Mouse (Mus musculus) liver, adult 2 months (tissue): ENCODE measurements around the gene Gm12169. TPM values are rescaled to one million over a fixed set of nuclear protein-coding genes. Genes with fewer than 3 reads are reported as not detected.

ENCODE experiments used
- DNase-seq: peaks from one replicate; pipeline ENCODE4 v3.0.0-alpha.2; 2011; ENCODE audit warnings: low read depth, low spot score; ENCODE audit errors: extremely low read depth
- H3K27ac ChIP-seq: fragments of 200-500 bp; replicated peaks from 2 replicates; pipeline ENCODE4 v1.5.1; 2012; ENCODE audit warnings: low read depth, mild to moderate bottlenecking, control low read depth, inconsistent platforms, low read length; ENCODE audit not compliant: insufficient read depth
- H3K27me3 ChIP-seq: fragments of 200-500 bp; 2 replicates; pipeline ENCODE4 v1.6.1; 2012; ENCODE audit warnings: mild to moderate bottlenecking, moderate library complexity, low read length, inconsistent platforms; ENCODE audit not compliant: control insufficient read depth, insufficient read depth
- H3K36me3 ChIP-seq: fragments of 200-500 bp; 2 replicates; pipeline ENCODE4 v1.6.1; 2012; ENCODE audit warnings: low read length, inconsistent platforms; ENCODE audit not compliant: control insufficient read depth, insufficient read depth
- H3K4me1 ChIP-seq: fragments of 200-500 bp; 2 replicates; pipeline ENCODE4 v1.6.1; 2011; ENCODE audit warnings: low read length; ENCODE audit not compliant: control insufficient read depth, insufficient read depth
- H3K4me3 ChIP-seq: fragments of 200-500 bp; 2 replicates; pipeline ENCODE4 v1.5.1; 2011; ENCODE audit warnings: low read depth, mild to moderate bottlenecking, control low read depth, low read length, moderate library complexity; ENCODE audit not compliant: insufficient read depth
- H3K79me2 ChIP-seq: fragments of 200-500 bp; 2 replicates; pipeline ENCODE4 v1.6.1; 2012; ENCODE audit warnings: inconsistent platforms, mild to moderate bottlenecking, low read length, moderate library complexity; ENCODE audit not compliant: control insufficient read depth, insufficient read depth
- H3K9ac ChIP-seq: fragments of 200-500 bp; 2 replicates; pipeline ENCODE4 v1.6.1; 2012; ENCODE audit warnings: low read depth, mild to moderate bottlenecking, control low read depth, inconsistent platforms, low read length
- CTCF ChIP-seq: fragments of 200-500 bp; IDR thresholded peaks from 2 replicates; pipeline ENCODE4 v1.5.1; 2011; ENCODE audit warnings: low read depth, low read length, control low read depth
- POLR2A ChIP-seq: fragments of 200-500 bp; IDR thresholded peaks from 2 replicates; pipeline ENCODE4 v1.6.1; 2011; ENCODE audit warnings: low read length, control low read depth; ENCODE audit not compliant: insufficient read depth; ENCODE audit errors: extremely low read depth
- WGBS: fragments of 180-500 bp; shearing (Covaris S2); methylation state at CpG from one replicate; pipeline ENCODE4 v1.1.7; 2018; 5-methylcytosine and 5-hydroxymethylcytosine counted together
- polyA plus RNA-seq: library from polyadenylated mRNA; depleted of rRNA; stranded (reverse); fragments of >200 nt; gene quantifications from 2 replicates; pipeline ENCODE4 v1.2.3, GENCODE M21; 2012; rRNA removed
- total RNA-seq: library from RNA; depleted of rRNA; stranded (reverse); fragments of >200 nt; gene quantifications from 2 replicates; pipeline ENCODE4 v1.2.3, GENCODE M21; 2014; rRNA removed

Gene Gm12169
- total and polyA plus RNA-seq, 2 experiments, result not detected

- no peak for TF ChIP-seq POLR2A
- no peak for TF ChIP-seq CTCF
- Histone ChIP-seq H3K27me3 (no peaks in the 10 kb centered on the region), H3K79me2 (no peaks in the 10 kb centered on the region), H3K4me1 (peaks cover 7% of the 10 kb centered on the region), H3K27ac (no peak overlapping the region), H3K36me3 (no peaks in the 10 kb centered on the region), H3K9ac (no peak overlapping the region), H3K4me3 (no peak overlapping the region)
- WGBS, result 91% methylated on average over 1 of the region's 1 CpGs
- DNase-seq, result no peak
These were observed 45.1 kb downstream of the Gm12169 start for GRCm38 (mm10) chr11:46569107-46569506.

- Histone ChIP-seq H3K4me3 (no peak within 1 kb of the TSS), H3K27ac (no peak within 1 kb of the TSS), H3K79me2 (no peaks in the 10 kb centered on the region), H3K36me3 (no peaks in the 10 kb centered on the region), H3K9ac (no peak within 1 kb of the TSS), H3K4me1 (no peaks in the 10 kb centered on the region), H3K27me3 (no peaks in the 10 kb centered on the region)
- TF ChIP-seq POLR2A (no peak), CTCF (no peak)
- no peak for DNase-seq
- 75% methylated on average over 1 of the region's 1 CpGs for WGBS
These were observed 47.3 kb downstream of the Gm12169 start, which contains the start of gene BC053393 for GRCm38 (mm10) chr11:46571327-46571726. TSS of gene BC053393 (plus strand) at chr11:46571536.

GRCm38 (mm10) chr11:46578771-46579281, 54.8 kb downstream of the Gm12169 start:
- Histone ChIP-seq H3K27ac (no peak overlapping the region), H3K36me3 (no peaks in the 10 kb centered on the region), H3K4me3 (no peak overlapping the region), H3K9ac (no peak overlapping the region), H3K27me3 (no peaks in the 10 kb centered on the region), H3K4me1 (peaks cover 30% of the 10 kb centered on the region), H3K79me2 (no peaks in the 10 kb centered on the region)
- no peak for TF ChIP-seq CTCF
- no peak for TF ChIP-seq POLR2A
- peak; percentile 65 for DNase-seq
- WGBS, result 33% methylated on average over 5 of the region's 5 CpGs

GRCm38 (mm10) chr11:46580428-46580827, 56.4 kb downstream of the Gm12169 start:
- H3K27ac ChIP-seq, result peak overlapping the region; percentile 66
- H3K27me3 ChIP-seq, result no peaks in the 10 kb centered on the region

GRCm38 (mm10) chr11:46582741-46583140, 58.7 kb downstream of the Gm12169 start:
- 25% methylated on average over 5 of the region's 5 CpGs for WGBS
- H3K79me2 ChIP-seq, result no peaks in the 10 kb centered on the region
- no peaks in the 10 kb centered on the region for H3K36me3 ChIP-seq
- no peak overlapping the region for H3K4me3 ChIP-seq
- TF ChIP-seq CTCF (no peak), POLR2A (no peak)
- no peak overlapping the region for H3K9ac ChIP-seq
- DNase-seq, result peak; percentile 90
- H3K4me1 ChIP-seq, result peaks cover 30% of the 10 kb centered on the region
- no peaks in the 10 kb centered on the region for H3K27me3 ChIP-seq
- peak overlapping the region; percentile 78 for H3K27ac ChIP-seq

More at GRCm38 (mm10) chr11:46580428-46580827, 56.4 kb downstream of the Gm12169 start:
- Histone ChIP-seq H3K4me1 (peaks cover 30% of the 10 kb centered on the region), H3K36me3 (no peaks in the 10 kb centered on the region), H3K9ac (no peak overlapping the region), H3K4me3 (no peak overlapping the region), H3K79me2 (no peaks in the 10 kb centered on the region)
- DNase-seq, result peak; percentile 95
- 19% methylated on average over 3 of the region's 3 CpGs for WGBS
- no peak for TF ChIP-seq POLR2A
- TF ChIP-seq CTCF, result no peak

Other genes starting within 250 kb of the Gm12169 start
- gene Cyfip2, start 211.4 kb upstream of the Gm12169 start, total RNA-seq, result 0.55 and 1.5 TPM in 2 replicates
- gene Cyfip2, start 211.4 kb upstream of the Gm12169 start, polyA plus RNA-seq, result 0.71 and 0.73 TPM in 2 replicates
- 0.27 and 0.46 TPM in 2 replicates for gene Itk, start 134.7 kb upstream of the Gm12169 start, total RNA-seq
- 0.22 and 0.24 TPM in 2 replicates for gene Itk, start 134.7 kb upstream of the Gm12169 start, polyA plus RNA-seq
- gene Fam71b, start 127.7 kb upstream of the Gm12169 start, total RNA-seq, result not detected in 2 replicates
- not detected in 2 replicates for gene Fam71b, start 127.7 kb upstream of the Gm12169 start, polyA plus RNA-seq
- 12.0 and 14.8 TPM in 2 replicates for gene Med7, start 87.3 kb upstream of the Gm12169 start, total RNA-seq
- gene Med7, start 87.3 kb upstream of the Gm12169 start, polyA plus RNA-seq, result 9.1 and 14.7 TPM in 2 replicates
- gene Havcr2, start 69.3 kb upstream of the Gm12169 start, total RNA-seq, result 0.18 and 0.27 TPM in 2 replicates
- gene Havcr2, start 69.3 kb upstream of the Gm12169 start, polyA plus RNA-seq, result 0.02 TPM in 1 of 2 replicates, not detected in the other
- gene BC053393, start 47.3 kb downstream of the Gm12169 start, total RNA-seq, result not detected in 2 replicates
- gene BC053393, start 47.3 kb downstream of the Gm12169 start, polyA plus RNA-seq, result not detected in 2 replicates
- not detected in 2 replicates for gene Dppa1, start 105.0 kb downstream of the Gm12169 start, total RNA-seq
- gene Dppa1, start 105.0 kb downstream of the Gm12169 start, polyA plus RNA-seq, result not detected in 2 replicates
- 92.8 and 119 TPM in 2 replicates for gene Timd2, start 182.8 kb downstream of the Gm12169 start, total RNA-seq
- 134 and 163 TPM in 2 replicates for gene Timd2, start 182.8 kb downstream of the Gm12169 start, polyA plus RNA-seq
- gene Havcr1, start 210.9 kb downstream of the Gm12169 start, total RNA-seq, result 0.09 and 0.27 TPM in 2 replicates
- 0.06 TPM in 1 of 2 replicates, not detected in the other for gene Havcr1, start 210.9 kb downstream of the Gm12169 start, polyA plus RNA-seq